ENCODE assay signal across 11 mouse cellular contexts in genomic region chr5:45627771-45628170, GRCm38 (mm10). TPM values are rescaled to one million over a fixed set of nuclear protein-coding genes. Genes with fewer than 3 reads are reported as not detected.
DNase-seq lines count a peak whose midpoint lies in the region; ATAC-seq lines count a peak whose summit lies in the region.
"Had no signal": no experiment of that assay in that cellular context is flagged by ENCODE, and none has a peak within 500 bp of the region (broad histone marks: within the 10 kb centered on the region; RNA-seq: fewer than 3 reads in every experiment).

No protein-coding gene starts in this region.

- peak; percentile 30 for DNase-seq in layer of hippocampus, adult 11-12 months (ENCODE audit: low spot score)
- no peak for DNase-seq in layer of hippocampus, postnatal 25 days (ENCODE audit: extremely low spot score in 1 of 2, low spot score in 1 of 2)
- DNase-seq in cerebellum, postnatal 14 days = peak; percentile 63 to 65
- DNase-seq in layer of hippocampus, adult 9-11 months = peak; percentile 66
- DNase-seq in spleen, adult 18-20 months = no peak
- DNase-seq in urinary bladder, adult 2 months (ENCODE audit: low spot score) = no peak
- no peak for DNase-seq in yolk sac, embryonic 10.5 days (ENCODE audit: low spot score)
- DNase-seq: heart, postnatal 36 days; left cerebral cortex, postnatal 4 days had no signal

- peak; percentile 90 for ATAC-seq in cerebellum, adult (ENCODE audit: insufficient number of reproducible peaks, low FRiP score, low TSS enrichment)
- ATAC-seq: lung, postnatal 0 days had no signal

RNA-seq across cellular contexts. Expression of gene Fam184b, which starts 11.6 kb away (rescaled TPM):
- 1 to 10 TPM; 6.1 to 9.2 TPM for total RNA-seq in layer of hippocampus, postnatal 25 days (2021)
- polyA plus RNA-seq in urinary bladder, adult 2 months (2012; rRNA removed) = 0.01 and 0.03 TPM in 2 replicates

RNA-seq across cellular contexts. Expression of gene Ncapg, which starts 41.9 kb away (rescaled TPM):
- 1 to 10 TPM in 1 of 2 experiments, under 1 TPM in 1; 0.54 to 1.1 TPM for total RNA-seq in layer of hippocampus, postnatal 25 days (2021)
- 0.97 and 1.2 TPM in 2 replicates for polyA plus RNA-seq in urinary bladder, adult 2 months (2012; rRNA removed)

Comparison
In these comparisons a context has a peak if more than half of its experiments do, and no peak if none do; other contexts are left out.
1. DNase-seq: peak in layer of hippocampus, adult 11-12 months (single experiment), cerebellum, postnatal 14 days (2 of 2) and layer of hippocampus, adult 9-11 months (single experiment); none in layer of hippocampus, postnatal 25 days (0 of 2), spleen, adult 18-20 months (0 of 2), urinary bladder, adult 2 months (single experiment) and yolk sac, embryonic 10.5 days (single experiment).